Mouse (Mus musculus): ENCODE measurements around the gene Pex10.

- TF ChIP-seq CTCF (IDR thresholded peaks at IDR 0.05; ENCODE audit: low read depth) (no peak), EP300 (IDR thresholded peaks at IDR 0.05; ENCODE audit: low read depth) (peak; percentile 42; the same call in 1 of the 2 replicates)
These were observed 50.7 kb downstream of the Pex10 start for GRCm38 (mm10) chr4:155117396-155117978.
